In the genomic region with DNA sequence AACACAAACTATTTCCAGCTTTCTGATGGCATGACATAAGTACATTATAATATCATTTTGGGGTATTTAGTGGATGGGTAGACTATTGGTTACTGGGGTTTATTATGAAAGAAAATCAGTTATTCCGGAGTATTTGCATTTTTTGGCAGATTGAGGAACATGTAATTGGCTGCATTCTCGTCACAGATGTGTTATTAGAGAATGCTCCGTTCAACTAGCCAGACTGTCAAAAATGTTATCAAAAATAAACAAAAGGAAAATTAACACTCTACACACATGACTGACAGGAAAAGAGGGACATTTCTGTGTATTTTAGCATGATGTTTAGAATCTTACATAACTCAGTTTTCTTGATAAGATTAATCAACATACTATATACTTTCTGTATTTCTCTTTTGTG, we compare ENCODE assay signal across 19 mouse cellular contexts.
"Had no signal": no experiment of that assay in that cellular context is flagged by ENCODE, and none has a peak within 500 bp of the region (broad histone marks: within the 10 kb centered on the region; RNA-seq: fewer than 3 reads in every experiment).

No protein-coding gene starts in this region.

- ATAC-seq: midbrain, embryonic 16.5 days had no signal

- H3K27me3 ChIP-seq: midbrain, embryonic 12.5 days; neural tube, embryonic 13.5 days; neural tube, embryonic 15.5 days had no signal

- H3K4me3 ChIP-seq: midbrain, embryonic 10.5 days; midbrain, embryonic 12.5 days; myocyte; neural tube, embryonic 13.5 days; neural tube, embryonic 15.5 days had no signal

- H3K4me1 ChIP-seq: midbrain, embryonic 10.5 days; midbrain, embryonic 12.5 days; neural tube, embryonic 13.5 days; neural tube, embryonic 15.5 days had no signal

- DNase-seq: lung, adult 18-20 months; lung, embryonic 14.5 days; lung, postnatal 10 days; lung, postnatal 4 days; midbrain, embryonic 14.5 days; retina, postnatal 1 day; right cerebral cortex, adult 18-20 months; right cerebral cortex, postnatal 25 days; right cerebral cortex, postnatal 4 days; spleen, adult 18-20 months; thymus, adult 18-20 months; thymus, postnatal 14 days; thymus, postnatal 36 days had no signal

- H3K27ac ChIP-seq: midbrain, embryonic 10.5 days; midbrain, embryonic 12.5 days; neural tube, embryonic 13.5 days; neural tube, embryonic 15.5 days had no signal

- H3K9ac ChIP-seq: lung, embryonic 14.5 days; midbrain, embryonic 12.5 days; neural tube, embryonic 13.5 days; neural tube, embryonic 15.5 days had no signal

- H3K36me3 ChIP-seq: midbrain, embryonic 10.5 days; midbrain, embryonic 12.5 days; neural tube, embryonic 13.5 days; neural tube, embryonic 15.5 days had no signal

- H3K9me3 ChIP-seq: midbrain, embryonic 10.5 days; midbrain, embryonic 12.5 days; neural tube, embryonic 13.5 days; neural tube, embryonic 15.5 days had no signal

- H3K4me2 ChIP-seq: lung, embryonic 14.5 days; midbrain, embryonic 12.5 days; neural tube, embryonic 13.5 days; neural tube, embryonic 15.5 days had no signal
